Mouse (Mus musculus) c-Kit-positive CD71-negative TER-119-negative erythroid progenitor cells, embryonic 14.5 days (primary cell): ENCODE results near the gene Spaca4.

Experiments
- DNase-seq: peaks from one replicate; pipeline ENCODE4 v3.0.0-alpha.2; 2013; ENCODE audit warnings: low read depth

Gene Spaca4

GRCm38 (mm10) chr7:45712022-45712757 is 13.4 kb downstream of the Spaca4 start:
- no peak for DNase-seq

- DNase-seq, result no peak
Observed at GRCm38 (mm10) chr7:45711316-45712021, 14.1 kb downstream of the Spaca4 start.

DNA sequence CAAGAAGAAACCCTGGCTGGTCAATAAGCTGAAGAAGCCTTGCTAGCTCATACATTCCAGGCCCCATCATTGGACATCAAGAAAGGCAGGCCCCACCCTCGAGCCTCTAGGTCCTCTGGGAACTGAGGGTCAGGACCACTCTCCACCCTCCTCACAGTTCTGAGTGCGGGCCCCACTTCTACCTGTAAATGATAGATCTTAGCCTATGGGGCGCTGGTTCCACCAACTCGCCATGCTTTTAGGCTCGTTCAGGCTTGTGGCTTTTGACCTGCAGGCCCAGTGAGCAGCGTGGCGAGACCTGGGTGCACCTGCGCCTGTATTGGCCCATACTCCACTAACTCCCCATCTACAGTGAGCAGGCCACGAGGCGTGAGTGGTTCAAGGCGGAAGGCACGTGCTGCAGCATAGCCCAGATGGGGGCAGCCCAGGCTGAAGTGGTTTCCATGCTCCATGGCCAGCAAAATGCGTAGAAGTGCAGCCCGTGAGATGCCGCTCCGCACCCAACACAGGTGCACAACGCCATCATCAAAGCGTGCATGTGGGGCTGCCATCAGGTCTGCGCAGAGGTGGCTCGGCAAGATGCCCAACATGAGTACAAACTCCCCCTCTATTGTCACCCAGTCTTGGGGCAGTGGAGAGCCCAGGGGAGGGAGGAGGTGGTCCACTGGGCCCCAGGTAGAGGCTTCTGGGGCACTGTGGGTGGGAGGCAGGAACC is 15.0 kb downstream of the Spaca4 start:
- DNase-seq, result no peak

DNA sequence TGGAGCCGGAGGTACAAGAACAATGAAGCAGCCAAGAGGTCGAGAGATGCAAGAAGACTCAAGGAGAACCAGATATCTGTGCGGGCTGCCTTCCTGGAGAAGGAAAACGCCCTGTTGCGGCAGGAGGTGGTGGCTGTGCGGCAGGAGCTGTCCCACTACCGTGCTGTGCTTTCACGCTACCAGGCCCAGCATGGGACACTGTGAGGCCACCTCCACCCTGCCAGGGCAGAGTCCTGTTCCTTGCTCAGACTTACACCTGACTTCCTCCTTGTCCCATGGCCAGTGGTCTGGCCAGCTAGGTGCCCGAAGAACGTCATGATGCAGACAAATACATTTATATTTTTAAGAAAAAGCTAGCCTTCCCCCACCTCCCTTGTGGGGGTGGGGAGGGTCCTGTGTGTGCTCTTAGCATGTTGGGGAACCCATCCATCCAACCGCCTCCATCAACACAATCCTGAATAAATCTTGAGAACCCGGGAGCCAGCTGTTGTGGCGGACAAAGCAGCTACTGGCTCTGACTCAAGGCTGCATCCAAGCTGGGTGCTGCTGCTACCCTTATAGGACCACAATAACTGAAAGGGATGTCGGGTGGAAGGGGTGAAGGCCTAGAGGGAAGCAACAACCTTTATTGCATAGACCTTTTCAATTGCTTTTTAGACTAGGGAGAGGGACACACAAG is 15.8 kb downstream of the Spaca4 start:
- DNase-seq, result no peak

- no peak for DNase-seq
Observed at GRCm38 (mm10) chr7:45709036-45709435, 16.6 kb downstream of the Spaca4 start.

DNA sequence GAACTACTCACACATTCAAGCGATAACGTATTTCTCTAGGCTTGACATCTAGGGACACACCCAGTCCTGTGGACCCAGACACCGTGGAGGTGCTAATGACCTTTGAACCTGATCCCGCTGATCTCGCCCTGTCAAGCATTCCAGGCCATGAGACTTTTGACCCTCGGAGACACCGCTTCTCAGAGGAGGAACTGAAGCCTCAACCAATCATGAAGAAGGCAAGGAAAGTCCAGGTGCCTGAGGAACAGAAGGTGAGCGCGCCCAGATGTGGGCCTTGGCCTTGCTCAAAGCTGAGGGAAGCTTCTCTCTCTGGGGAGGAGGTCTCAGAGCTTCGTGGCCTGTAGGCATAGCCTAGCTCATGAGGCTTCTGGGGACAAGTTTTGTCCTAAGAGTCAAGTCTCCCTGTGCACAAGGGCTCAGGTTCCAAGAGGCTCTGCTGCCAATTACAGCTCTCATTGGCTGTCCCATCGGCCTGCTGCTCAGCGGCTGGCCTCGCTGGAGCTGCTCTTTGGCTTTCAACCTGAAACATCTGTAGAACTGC is 17.3 kb downstream of the Spaca4 start:
- DNase-seq, result no peak

GRCm38 (mm10) chr7:45707375-45707967 is 18.1 kb downstream of the Spaca4 start:
- peak; percentile 89 for DNase-seq

- peak; percentile 76 for DNase-seq
Observed at GRCm38 (mm10) chr7:45706721-45707241, 18.8 kb downstream of the Spaca4 start.

DNA sequence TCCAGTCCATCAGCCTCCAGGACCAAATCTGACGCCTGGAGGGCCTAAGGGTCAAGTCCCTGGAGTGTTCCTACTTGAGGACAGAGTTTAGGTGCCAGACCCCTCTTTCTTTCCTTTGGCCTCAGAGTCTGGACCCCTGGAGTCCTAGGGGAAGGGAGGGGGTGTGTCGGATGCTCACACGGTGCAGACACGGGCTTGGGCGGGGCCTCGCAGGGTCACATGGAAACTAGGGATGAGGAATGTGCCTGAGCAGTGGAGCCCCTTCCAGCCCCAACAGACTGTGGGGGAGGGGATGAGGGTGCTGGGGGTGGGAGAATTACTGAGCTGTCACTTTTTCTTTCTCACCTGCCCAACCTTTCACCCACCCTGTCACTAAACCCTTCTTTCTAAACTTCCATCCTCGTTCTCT is 19.7 kb downstream of the Spaca4 start:
- DNase-seq, result no peak

DNA sequence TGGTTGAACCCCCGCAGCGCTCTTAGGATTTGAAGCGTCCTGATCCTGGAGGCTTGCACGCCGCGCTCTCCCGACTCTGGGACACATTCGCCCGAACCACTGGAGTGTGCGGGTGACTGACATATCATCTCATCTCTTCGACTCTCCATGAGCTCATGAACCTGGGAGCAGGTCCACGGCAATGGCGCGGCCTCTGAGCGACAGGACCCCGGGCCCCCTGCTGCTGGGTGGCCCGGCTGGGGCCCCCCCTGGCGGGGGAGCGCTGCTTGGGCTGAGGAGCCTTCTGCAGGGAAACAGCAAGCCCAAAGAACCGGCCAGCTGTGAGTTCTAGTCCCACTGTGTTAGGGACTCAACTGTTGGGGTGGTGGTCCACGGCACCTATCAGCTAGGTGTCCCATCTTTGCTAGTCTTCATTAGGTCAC is 20.2 kb downstream of the Spaca4 start:
- no peak for DNase-seq

DNA sequence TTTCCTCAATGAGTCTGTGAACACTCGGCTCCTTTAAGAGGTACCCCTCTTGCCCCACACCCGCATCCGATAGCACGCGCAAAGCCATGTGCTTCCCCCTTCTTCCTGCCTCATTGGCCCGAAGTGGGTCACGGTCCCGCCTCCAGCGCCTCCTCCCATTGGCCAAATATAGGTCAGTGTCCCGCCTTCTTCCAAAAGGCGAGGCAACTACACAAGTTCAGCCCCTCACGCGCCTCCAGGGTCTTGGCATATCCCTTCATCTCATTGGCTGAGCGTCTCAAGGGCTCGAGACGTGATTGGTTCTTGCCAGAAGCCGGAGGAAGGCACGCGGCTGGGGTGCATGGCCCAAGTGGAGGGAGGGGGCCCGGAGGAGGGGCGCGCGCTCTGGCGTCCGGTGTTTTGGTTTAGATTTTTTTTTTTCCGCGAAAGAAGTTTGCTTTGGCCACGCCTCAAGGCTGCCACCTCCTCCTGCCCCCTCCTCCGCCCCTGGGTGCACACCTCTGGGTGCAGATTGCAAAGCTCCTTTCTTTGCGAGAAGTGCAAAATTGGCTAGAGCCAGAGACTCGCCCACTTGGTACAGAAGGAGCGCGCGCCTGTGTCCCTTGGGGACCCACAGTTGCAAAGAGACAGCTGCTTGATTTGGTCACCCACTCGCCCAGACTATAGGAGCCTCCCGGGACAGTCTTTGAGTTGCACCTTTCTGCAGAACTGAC is 20.7 kb downstream of the Spaca4 start, which contains the start of gene Dbp:
TSS of gene Dbp (plus strand) at position 359 of the 713 bp plus-strand sequence.
- peak; percentile 97 for DNase-seq

DNA sequence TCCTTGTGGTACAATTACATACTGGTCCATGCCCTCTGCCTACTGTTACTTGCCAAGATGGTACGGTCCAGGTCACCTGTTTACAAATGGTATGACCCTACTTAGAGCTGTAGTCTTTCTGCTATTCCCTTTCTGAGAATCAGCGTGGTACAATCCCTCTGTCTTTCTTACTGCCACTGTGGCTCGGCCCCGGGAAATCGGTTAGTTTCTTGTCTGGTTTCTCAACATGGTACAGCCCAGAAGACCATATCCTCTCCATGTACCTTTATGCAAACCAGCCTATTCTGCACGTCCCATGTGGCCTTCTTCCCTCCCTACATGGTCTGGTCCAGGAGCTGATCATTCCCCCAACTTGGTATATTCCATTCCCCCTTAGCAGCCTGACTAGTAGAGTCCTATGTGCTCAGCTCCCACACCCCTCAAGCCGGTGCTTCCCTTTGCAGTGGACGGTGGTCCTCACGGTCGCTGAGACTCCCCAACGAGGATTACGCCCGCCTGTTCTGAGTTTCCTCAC is 21.5 kb downstream of the Spaca4 start:
- no peak for DNase-seq

- no peak for DNase-seq
Observed at GRCm38 (mm10) chr7:45703521-45704033, 22.0 kb downstream of the Spaca4 start.

- no peak for DNase-seq
Observed at GRCm38 (mm10) chr7:45702809-45703520, 22.6 kb downstream of the Spaca4 start.

DNA sequence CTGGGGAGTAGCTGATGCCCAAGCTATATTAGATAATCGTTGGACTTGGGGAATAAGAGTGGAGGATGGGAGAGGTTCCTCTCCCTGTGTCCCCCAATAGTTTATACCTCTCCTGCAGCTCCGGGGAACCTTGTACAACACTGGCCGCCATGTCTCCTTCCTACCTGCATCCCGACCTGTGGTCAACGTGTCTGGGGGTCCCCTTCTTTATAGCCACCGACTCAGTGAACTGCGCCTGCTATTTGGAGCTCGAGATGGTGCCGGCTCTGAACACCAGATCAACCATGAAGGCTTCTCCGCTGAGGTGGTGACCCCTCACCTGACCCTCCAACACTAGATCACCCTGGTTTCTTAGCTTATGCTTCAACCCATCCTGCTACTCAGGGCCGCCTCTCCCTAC is 23.3 kb downstream of the Spaca4 start:
- DNase-seq, result no peak

DNA sequence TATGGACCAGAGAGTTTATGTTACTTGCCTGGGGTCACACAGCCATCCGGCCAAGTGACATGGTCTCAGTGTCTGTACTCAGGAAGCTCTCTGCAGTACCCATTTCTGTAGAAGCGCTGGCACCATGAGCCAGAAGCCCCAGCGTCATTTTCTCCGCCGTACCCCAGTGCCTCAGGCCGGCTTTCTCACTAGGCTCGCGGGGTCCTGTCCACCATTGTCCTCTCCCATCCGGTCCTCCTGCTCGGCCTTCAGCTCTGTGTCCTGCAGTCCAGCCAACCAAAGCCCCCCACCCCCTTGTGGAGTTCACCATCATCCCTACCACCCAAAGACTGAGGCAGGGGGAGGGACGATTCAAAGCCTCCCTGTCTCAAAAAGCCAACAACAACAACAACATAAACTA is 24.0 kb downstream of the Spaca4 start:
- no peak for DNase-seq

DNA sequence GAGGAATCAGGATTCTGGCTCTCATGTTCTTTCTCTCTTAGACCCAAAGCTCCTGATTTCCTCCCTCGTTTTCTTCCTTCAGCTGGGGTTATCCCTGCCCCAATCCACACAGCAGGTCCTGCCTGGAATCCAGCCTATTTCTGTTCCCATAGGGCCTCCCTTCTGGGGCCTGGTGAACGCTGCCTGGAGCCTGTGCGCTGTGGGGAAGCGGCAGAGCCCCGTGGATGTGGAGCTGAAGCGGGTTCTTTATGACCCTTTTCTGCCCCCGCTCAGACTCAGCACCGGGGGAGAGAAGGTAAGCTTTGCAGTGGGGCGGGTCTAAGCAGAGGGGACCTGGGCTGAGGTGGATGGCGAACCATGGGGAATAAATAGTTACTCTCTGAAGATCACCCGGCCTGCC is 24.5 kb downstream of the Spaca4 start:
- no peak for DNase-seq

GRCm38 (mm10) chr7:45700301-45701015 is 25.2 kb downstream of the Spaca4 start:
- DNase-seq, result no peak
